Mouse (Mus musculus): ENCODE measurements at regions not wholly inside any gene's neighbourhood (a gene's known extent, or its start where the extent isn't known, plus 50 kb on each side); places are given as distances from the start of the nearest gene placed in this dataset.

DNA sequence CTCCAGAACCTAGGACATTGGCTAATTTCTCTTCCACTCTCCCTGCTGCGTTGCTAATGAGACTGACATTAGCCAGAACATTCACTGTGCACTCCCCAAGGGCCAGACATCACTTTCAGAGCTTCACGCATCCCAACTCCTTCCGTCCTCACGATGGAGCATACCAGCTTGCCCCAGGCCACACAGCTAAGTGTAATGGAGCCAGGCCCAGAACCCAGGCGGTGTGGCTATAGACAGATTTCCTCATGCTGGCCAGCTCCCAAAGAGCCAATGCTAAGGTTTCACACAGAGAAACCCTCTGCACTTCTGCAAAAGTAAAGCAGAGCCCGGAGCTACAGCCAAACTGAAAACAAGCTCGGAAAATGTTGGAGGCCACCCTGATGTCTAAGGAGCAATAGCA is 139.1 kb downstream of the Vegfa start:
- in situ Hi-C loops (cut with MboI, MseI): no loop called here

DNA sequence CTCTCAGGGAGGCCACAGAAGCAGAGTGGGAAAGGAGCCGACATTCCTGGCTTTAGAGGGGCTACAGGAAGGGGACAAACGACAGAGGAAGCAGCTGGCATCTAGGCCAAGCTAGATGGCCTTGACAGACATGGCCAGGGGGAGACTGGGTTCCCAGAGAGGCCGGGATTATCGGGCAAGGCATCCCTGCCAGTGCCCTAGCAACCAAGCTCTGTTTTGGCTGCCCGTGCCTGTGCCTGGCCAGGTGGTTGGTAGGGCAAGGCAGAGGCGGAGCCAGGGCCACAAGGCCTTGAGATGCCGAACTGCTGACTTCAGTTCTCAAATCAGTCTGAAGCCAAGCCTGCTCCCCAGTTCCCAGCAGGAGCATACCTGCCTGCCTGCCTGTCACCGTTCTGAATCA is 142.7 kb downstream of the Vegfa start:
- in situ Hi-C loops (cut with MboI, MseI): no loop called here

DNA sequence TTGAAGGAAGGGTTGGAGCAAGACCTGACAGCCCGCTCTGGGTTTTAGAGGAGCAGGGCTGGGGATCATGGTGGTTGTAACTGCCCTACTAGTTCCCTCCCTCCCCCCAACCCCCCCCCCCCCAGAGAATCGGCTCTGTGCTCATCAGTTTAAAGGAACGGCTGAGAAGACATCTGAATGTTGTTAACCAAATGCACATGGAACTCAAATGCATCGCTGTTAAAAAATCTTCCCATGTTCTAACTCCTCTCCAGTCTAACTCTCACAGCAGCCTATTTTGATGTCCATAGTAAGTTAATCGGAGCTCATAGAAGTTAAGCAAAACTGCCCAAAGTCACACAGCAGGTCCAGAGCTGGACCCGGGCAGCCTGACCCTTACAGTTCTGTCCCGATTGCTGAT is 143.1 kb downstream of the Vegfa start:
- in situ Hi-C loops (cut with MboI, MseI): no loop called here

DNA sequence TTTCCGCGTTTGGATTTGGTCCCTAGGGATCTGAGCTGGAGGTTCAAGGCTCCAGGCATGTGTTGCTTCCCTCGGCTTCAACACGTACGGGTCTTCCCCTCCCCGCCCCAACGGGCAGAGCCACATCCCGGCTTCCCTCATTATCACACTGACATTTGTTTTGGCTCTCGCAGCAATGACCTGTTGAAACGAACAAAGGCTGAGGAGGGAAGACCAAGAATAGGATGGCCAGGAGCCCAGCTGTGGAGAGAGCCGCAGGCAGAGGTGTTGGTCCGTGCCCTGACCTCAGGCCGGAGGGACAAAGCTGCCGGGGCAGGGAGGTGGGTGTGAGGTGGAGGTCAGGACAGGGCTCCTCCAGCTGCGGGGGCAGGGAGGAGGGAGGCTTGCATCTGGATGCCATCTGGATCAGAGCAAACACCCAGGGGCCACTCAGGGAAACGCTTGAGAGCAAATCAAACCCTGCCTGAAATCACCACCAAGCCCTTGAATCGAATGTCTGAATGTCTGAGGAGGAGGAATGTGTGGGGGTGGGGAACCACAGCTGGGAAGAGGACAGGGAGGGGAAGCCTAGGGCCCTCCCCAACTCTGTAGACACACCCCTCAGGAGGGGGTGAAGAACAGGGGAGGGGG is 145.6 kb downstream of the Vegfa start:
- in situ Hi-C loops (cut with MboI, MseI): no loop called here

DNA sequence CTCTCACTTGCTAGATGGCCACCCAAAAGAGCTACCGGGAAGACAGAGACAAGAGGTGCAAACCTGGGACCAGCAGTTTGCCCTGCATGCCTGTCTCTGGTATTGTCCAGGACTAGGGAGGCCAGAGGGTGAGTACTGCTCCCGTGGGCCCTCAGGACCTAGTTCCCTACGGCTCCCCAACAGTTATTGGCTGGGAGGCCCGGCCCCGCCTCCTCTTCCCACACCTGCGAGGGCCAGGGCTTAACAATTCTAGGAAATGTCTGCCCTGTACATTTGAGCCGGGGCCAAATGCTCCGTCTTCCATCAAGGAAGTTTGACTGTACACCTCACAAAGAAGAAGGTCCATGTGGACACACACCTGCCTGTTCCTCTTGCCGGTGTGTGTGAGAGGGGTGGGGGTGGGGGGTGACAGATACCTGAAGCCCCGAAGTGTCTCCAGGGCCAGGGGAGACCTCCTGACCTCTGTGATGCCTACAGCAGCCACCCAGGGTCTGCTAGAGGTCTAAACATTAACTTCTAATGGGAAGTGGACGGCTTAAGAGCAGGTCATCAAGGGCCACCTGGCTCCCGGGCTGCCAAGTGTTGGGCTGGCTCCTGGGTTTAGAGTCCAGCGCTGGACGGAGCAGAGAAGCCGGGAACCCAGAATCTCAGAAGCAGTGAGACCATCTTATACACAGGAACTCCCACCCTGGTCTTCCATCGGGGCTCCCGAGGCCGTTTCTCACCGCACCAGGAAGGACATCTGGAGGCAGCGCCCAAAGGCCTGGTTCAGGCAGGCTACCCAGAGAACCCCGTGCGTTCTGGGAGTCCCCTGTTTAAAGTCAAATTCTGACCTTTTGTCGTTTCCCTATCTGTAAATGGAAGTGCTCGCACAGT is 146.5 kb downstream of the Vegfa start:
- in situ Hi-C loops (cut with MboI, MseI): no loop called here

DNA sequence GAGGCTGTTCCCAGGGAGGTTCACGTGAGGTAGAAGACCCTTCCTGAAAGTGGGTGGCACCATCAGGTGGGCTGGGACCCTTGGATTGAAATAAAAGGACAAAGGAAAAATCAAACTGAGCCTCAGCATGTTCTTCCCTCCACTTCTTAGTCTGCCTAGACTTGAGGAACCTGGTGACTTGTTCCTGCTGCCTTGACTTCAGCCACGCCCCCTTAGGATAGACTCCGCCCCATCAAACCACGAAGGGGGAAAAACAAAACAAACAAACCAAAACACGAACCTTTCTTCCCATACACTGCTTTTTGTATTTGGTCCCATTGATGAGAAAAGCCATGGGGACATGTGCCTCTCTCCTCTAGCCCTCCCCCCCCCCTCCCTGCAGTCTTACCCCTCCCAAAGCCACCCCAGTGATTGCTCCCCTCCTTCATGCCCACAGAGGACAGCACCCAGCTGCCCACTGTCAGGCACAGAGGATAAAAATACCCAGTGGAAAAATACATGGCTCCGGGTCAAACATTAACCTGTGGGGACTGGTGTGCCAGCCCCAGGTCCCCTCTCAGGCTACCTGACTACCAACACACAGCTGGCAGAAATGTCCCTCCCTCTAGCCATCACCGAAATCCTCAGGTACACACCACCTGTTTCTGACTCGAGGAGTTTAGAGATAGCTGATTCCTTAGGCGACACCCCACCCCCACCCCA is 148.0 kb downstream of the Vegfa start:
- in situ Hi-C loops (cut with MboI, MseI): no loop called here

DNA sequence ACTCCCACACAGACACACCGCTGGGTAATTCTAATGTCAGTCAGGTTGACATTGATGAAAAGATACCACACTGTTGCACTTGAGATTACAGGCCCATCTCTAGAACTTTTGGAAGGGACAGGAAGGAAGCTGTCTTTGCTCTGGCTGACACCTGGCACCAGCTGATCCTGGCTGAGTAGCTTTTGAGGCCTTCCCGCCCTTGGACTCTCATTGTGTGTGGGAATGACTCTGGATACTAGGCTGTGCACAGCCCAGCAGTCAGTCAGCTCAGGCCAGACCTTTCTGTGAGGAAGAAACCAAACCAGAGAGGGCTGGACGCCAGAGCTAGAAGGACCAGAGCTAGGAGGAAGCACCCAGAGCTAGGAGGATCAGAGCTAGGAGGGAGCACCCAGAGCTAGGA is 149.0 kb upstream of the 1600014C23Rik start:
- in situ Hi-C loops (cut with MboI, MseI): no loop called here

DNA sequence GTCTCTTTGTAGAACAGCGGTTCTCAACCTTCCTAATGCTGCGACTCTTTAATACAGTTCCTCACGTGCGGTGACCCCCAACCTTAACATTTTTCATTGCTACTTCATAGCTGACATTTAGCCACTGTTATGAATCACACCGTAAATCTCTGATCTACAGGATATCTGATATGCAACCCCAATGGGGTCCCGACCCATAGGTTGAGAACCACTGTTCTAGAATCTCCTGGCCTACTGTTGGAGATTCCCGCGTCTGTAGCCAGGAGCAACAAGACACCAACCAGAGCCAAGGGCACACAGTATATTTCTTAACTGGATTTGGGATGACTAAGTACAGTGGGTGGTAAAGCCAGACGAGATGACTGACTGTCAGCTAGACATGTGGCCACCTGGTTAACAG is 147.6 kb upstream of the 1600014C23Rik start:
- in situ Hi-C loops (cut with MboI, MseI): no loop called here

DNA sequence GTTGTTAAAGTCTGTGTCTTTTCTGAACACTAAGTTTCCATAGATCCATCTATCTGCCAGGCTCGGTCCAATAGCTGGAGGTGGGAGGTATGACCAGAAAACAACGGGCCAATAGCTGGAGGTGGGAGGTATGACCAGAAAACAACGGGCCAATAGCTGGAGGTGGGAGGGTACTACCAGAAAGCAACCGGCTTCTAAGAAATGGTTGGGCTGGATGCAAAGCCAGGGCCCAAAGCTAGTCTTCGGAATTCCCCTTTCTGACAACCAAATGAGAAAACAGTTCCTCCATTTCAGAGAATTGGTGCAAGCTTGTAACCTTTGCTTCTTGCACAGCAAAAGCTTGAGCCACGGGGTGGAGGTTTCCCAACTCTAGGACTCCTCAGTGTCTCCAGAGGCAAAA is 147.1 kb upstream of the 1600014C23Rik start:
- in situ Hi-C loops (cut with MboI, MseI): no loop called here

DNA sequence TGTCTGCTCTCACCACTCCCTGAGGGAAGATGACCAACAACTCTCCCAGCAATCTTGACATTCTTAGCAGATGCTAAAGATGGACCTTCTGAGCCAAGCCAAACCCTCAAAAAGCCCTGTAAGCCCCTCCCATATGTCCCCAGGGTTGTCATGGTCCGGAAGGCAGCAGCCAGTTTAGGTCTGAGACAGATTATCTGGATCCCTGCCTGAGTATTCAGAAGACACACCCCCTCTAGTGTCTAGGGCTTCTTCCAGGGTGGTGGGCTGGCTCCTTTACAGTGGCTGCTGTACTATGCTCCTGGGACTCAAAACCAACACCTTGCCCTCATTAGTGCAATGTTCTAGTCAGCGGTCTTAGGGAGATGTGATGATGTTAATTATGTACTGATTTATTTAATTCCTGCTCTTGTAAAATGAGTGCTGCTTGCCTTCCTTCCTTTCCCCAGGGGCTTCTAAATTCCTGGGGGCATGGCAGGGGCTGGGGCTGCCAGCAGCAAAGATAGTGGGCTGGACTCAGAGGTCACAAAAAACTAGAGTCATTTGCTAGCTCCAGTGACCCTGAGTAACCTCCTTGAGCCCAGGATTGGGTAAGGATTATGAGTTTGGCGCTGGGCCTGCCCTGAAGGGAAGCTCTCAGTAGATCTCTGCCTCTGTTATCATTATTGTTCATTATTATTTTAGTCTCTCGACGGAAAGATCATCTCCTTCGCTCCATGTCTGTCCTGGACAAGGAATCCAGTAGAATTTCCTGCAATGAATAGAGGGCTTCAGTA is 146.0 kb upstream of the 1600014C23Rik start:
- in situ Hi-C loops (cut with MboI, MseI): no loop called here

DNA sequence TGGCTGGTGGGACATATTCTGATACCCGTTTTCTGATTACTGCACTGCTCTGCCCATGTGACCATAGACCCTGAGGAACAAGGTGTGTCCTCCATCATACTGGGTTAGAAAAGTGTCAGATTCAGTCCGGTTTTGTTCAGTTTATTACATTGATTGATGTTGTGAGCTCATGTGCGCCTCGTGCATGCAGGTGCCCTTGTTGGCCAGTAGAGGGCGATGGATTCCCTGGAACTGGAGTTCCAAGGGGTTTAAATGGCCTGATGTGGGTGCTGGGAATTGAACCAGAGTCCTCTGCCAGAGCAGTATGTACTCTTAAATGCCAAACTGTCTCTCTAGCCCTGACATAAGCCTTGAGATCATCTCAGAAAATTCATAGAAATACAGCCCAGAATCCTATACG is 144.8 kb upstream of the 1600014C23Rik start:
- in situ Hi-C loops (cut with MboI, MseI): no loop called here

DNA sequence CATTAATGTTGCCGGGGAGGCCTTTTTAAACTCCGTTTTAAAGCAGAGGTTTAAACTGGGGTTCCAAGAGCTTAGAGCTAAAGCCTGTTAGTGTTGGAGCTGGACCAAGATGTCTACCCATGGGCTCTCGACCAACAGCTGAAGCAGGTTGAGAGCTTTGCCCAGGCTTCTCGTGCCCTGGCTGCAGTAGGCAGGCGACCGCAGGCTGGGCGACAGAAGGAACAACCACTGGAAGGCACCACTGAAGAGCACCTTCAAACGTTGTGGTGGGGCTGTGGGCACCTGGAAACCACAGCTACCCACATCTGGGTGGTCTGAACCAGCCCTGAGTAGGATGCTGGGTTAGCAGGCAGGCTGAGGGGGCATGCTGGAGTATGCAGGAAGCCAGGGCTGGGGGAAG is 141.7 kb upstream of the 1600014C23Rik start:
- in situ Hi-C loops (cut with MboI, MseI): no loop called here

DNA sequence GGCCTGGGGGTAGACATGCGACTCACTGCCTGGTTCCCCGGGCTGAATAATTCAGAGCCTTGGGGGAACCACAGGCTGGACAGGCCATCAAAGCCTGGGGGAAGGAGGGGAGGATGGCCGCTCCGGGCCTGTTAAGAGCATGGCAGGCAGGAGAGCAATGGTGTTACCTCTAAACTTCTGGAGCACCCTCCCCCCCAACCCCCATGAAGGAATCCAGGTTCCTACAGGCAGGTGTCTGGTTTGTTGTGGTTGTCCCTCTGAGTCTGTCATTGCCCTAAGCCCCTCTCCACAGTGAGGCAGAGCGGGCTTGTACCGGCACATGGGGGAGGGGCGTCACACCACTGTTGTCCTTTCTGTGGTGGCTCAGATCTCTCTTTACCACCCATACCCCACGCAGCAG is 140.4 kb upstream of the 1600014C23Rik start:
- in situ Hi-C loops (cut with MboI, MseI): no loop called here

DNA sequence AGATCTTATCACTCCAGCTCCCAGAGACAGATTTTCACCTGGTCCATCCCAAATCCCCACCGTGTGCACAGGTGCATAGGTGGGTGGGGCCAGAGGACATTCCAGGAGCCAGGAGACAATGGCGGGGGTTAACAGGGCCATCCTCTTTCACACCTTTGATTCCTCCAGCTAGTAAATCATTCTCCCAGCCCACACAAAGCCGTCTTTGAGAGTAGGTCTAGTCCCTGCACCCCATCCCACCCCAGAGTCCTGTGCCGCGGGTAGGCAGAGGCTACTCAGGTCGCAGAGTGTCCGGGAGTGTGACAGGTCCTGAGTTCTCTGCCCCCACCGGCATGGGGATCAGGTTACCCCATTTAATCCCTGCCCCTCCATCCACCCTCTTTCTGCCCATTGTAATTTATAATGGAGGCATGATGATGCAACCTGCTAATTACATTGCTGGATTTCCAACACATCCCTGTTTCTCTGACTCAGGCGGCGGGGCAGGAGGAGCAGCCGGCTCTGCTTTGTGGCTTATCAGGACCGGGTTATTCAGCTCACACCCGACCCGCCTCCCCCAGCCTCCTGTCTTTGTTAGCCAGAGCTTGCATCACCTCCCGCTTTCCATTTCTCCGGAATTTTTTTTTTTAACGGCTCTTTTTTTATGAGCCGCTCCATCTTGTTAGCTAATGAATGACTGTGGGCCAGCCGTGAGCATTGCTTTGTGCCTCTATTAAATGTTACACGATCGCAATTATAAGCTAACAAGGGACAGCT is 139.7 kb upstream of the 1600014C23Rik start:
- in situ Hi-C loops (cut with MboI, MseI): no loop called here

DNA sequence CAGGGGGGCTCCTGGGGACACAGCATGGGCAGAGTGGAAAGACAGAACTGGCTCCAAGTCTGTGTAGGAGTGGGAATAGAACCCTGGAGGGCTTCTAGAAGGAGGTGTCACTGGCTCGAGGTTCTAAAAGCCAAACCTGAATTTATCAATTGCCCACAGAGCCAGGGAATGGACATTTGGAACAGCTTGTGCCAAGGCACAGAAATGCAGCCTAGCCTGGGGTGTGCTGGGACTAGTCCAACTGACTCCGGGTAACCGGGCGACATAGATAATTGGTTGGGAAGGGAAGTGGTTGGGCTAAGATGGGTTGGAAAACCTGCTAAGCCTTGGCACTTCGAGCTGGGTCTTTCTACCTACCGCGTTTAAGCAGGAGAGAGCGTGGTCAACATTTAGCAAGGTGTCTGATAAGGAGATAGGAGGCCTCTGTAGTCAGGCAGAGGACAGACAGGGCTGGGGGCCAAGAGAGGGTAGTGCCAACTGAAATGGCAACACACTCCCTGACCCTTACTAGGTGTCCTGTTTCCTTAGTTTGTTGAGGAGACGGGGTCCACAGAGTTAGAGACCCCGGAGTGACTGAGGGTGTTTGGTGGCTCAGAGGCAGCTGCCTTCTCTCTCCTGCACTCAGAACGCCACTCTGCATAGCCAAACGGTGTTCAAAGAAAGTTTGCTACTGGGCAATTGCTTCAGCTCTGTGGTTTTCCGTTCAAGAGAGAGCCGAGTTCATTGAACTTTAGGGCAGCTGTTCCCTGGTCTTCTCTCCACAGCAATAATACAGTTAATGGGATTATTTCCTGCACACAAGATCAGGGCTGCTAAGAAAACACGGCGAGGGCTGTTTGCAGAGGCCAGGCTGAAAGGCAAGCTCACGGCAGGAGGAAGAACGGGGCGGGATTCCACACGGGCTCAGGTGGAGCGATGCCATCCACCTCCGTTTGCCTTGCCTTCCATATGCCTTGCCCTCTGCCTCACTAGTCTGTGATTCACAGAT is 138.3 kb upstream of the 1600014C23Rik start:
- in situ Hi-C loops (cut with MboI, MseI): no loop called here

DNA sequence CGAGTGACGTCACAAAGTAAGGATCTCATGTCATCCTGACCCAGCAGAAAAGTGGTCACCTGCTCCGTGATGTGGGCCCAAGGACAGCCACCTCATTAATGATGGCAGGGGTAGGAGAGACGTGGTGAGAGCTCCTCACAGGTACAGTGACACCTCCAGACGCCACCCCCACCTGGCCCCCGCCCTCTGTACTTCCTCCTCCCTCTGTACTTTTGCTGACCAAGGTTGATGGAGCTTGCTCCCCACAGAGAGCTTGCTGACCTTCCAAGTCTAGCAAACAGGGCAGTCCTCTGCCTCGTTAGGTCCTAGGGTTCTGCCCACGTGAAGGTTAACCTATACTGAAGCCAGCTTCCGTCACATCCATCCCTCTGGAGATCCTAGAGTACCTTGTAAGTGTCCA is 137.4 kb upstream of the 1600014C23Rik start:
- in situ Hi-C loops (cut with MboI, MseI): no loop called here

DNA sequence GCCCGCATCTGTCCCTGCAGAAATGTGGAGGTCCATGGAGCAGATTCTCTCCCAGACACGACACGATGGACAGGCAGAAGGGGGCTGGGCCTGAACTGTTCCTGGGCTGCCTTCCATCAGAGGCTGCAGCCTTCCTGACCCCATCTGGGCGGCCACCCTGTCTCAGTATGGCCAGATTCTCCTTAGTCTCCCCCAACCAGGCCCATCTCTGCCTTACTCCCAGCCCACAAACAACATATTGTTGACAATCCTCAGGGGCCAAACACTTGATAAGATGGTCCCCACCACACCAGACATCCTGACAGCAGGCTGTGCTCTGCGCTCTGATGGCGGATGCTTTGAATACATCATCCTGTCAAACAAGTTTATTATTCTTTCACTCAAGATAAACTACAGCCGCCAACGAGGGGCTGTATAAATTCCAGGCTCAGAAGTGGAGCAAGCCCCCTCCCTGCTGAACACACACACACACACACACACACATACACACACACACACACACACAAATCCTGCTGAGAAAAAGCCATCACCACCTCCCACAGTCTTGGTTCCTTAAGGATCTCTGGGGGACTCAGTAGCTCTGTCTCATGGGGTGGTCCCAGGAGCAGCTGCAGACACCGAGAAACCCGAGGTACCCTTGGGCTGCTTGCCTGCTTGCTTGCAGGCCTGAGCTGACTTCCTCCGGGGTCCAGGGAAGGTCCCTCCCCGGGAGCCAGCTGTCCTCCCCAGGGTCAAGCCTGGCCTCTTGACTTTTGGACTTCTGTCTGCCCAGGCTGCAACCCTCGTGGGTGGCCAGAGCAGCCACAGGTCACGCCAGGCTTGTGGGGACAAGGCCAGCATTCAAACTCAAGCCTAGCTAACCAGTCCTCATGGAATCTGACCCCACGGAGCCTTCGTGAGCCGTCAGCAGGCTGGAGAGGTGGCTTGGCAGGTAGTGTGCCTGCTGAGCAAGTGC is 135.6 kb upstream of the 1600014C23Rik start:
- in situ Hi-C loops (cut with MboI, MseI): no loop called here

DNA sequence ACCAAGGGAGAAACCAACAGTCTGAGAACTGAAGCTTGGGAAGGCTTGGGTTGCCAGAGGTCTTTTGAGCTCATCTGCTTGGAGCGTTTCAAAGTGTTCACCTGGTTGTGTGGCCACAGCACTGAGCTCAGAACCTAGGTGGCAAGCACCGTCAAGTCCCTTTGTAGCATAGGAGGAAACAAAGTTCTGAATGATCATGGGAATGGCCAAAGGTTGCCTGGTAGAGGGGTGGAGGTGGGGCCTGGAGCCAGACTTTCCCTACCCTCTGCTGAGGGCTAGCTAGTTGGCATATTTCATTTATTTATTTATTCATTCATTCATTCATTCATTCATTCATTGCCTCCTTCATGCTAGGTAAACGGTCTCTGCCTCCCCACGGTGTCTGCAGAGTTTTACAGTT is 134.9 kb upstream of the 1600014C23Rik start:
- in situ Hi-C loops (cut with MboI, MseI): no loop called here

DNA sequence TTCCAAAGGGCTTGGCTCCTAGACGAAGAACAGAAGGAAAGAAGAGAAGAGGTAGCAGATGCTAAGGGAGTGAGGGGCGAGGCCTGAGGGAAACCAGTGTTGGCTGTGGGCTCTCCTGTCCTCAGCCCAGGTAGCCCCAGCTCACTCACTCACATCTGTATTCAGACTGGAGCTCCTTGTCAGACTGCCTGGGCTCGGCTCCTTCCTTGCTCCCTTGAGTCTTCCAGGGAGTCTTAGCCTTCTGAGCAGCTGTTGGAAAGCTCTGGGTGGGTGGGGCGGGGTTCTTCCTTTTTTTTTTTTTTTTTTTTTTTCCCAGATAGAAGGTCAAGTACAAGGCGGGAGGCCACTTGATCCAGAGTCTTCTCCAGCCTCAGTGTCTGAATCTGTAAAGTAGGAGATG is 134.1 kb upstream of the 1600014C23Rik start:
- in situ Hi-C loops (cut with MboI, MseI): no loop called here

Data from T-helper 17 cell (primary cell).